Mouse (Mus musculus) lung, embryonic 15.5 days (tissue): Measurements from ENCODE around the gene Hoxa1. TPM values are rescaled to one million over a fixed set of nuclear protein-coding genes. Genes with fewer than 3 reads are reported as not detected.

Experiments used
- ATAC-seq: fragments of 200-750 bp; cut with Nextera tagmentation; 2 replicates; pipeline ENCODE4 v1.8.0; 2017; ENCODE audit warnings: moderate number of reproducible peaks, borderline replicate concordance; ENCODE audit not compliant: low FRiP score, low TSS enrichment; ENCODE audit errors: extremely low read depth
- H3K27ac ChIP-seq: fragments of 300-500 bp; sonication (generic); 2 replicates; pipeline ENCODE4 v1.5.1; 2015; ENCODE audit warnings: moderate library complexity, mild to moderate bottlenecking, inconsistent platforms
- H3K27me3 ChIP-seq: fragments of 300-500 bp; sonication (generic); 2 replicates; pipeline ENCODE4 v1.6.1; 2015; ENCODE audit warnings: inconsistent platforms
- H3K36me3 ChIP-seq: fragments of 300-500 bp; sonication (generic); 2 replicates; pipeline ENCODE4 v1.6.1; 2015; ENCODE audit warnings: inconsistent platforms
- H3K4me1 ChIP-seq: fragments of 300-500 bp; sonication (generic); 2 replicates; pipeline ENCODE4 v1.6.1; 2015; ENCODE audit warnings: inconsistent platforms
- H3K4me2 ChIP-seq: fragments of 300-500 bp; sonication (generic); 2 replicates; pipeline ENCODE4 v1.6.1; 2015; ENCODE audit warnings: inconsistent platforms, mild to moderate bottlenecking, moderate library complexity
- H3K4me3 ChIP-seq: fragments of 300-500 bp; sonication (generic); 2 replicates; pipeline ENCODE4 v1.5.1; 2015; ENCODE audit warnings: mild to moderate bottlenecking, inconsistent platforms
- H3K9ac ChIP-seq: fragments of 300-500 bp; sonication (generic); 2 replicates; pipeline ENCODE4 v1.6.1; 2015; ENCODE audit warnings: inconsistent platforms
- H3K9me3 ChIP-seq: fragments of 300-500 bp; sonication (generic); 2 replicates; pipeline ENCODE4 v1.6.1; 2016; ENCODE audit warnings: inconsistent platforms
- WGBS: fragments of 180-500 bp; shearing (Covaris S2); methylation state at CpG from one replicate; pipeline ENCODE4 v1.1.7; 2015; 5-methylcytosine and 5-hydroxymethylcytosine counted together
- polyA plus RNA-seq: library from polyadenylated mRNA; unstranded; fragments of >200 nt; fragmentation: Nextera tagmentation; extraction: Ambion mirVana; gene quantifications from 2 replicates; pipeline ENCODE4 v1.2.1, GENCODE M21; 2015

The Hoxa1 gene
- polyA plus RNA-seq, 1 experiment from 2014 or later: 1.3 TPM

- Histone ChIP-seq H3K27ac (peak overlapping the region; percentile 61), H3K4me3 (peak overlapping the region; percentile 12), H3K4me2 (peak overlapping the region; percentile 90), H3K27me3 (peaks cover 68% of the 10 kb centered on the region), H3K4me1 (peaks cover 23% of the 10 kb centered on the region), H3K36me3 (no peaks in the 10 kb centered on the region), H3K9me3 (no peaks in the 10 kb centered on the region), H3K9ac (peak overlapping the region; percentile 27; the same call in 1 of the 2 replicates)
- no peak for ATAC-seq
- 11% methylated on average over 1 of the region's 1 CpGs for WGBS
These were observed 3.9 kb upstream of the Hoxa1 start for GRCm38 (mm10) chr6:52162093-52162380.

DNA sequence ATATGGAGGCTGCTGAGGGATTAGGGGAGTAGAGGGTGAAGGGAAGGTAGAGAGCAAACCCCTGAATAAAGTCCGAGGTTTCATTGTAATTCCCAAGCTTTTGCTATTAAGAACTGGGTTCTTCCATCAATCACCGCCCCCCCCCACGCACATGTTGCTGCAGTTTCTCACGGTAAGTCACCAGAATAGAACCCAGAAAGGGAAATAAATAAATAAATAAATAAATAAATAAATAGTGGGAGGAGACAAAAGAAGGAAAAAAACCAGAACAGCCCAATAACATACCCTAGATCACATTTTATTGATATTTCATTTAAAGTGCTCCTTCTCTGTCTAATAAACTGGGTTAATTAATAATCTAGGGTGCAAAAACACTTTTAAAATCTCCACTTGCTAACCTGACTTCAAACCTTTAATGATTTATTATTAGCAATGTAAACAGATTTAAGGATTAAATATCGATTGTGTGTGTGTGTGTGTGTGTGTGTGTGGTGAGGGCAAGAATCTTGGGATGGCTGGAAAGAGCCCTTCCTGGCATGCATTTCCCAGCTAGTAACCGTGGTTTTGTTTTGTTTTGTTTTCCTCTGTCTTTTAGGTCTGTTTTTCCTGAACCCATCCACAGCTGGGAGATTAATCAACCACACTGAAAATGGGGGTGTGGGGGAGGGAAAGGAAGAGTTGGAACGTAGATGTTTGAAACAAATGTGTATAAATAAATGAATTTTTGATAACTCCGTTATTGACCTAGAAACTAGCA is 3.4 kb upstream of the Hoxa1 start:
- peak overlapping the region; percentile 27; the same call in 1 of the 2 replicates for H3K9ac ChIP-seq
- 14% methylated on average over 8 of the region's 8 CpGs for WGBS
- peaks cover 28% of the 10 kb centered on the region for H3K4me1 ChIP-seq

GRCm38 (mm10) chr6:52160511-52161335 is 2.6 kb upstream of the Hoxa1 start:
- peak overlapping the region; percentile 95 for H3K27ac ChIP-seq
- peaks cover 27% of the 10 kb centered on the region for H3K4me1 ChIP-seq
- peak overlapping the region; percentile 90 for H3K4me2 ChIP-seq
- H3K27me3 ChIP-seq: peaks cover 73% of the 10 kb centered on the region
- peak overlapping the region; percentile 72 for H3K4me3 ChIP-seq
- H3K9me3 ChIP-seq: no peaks in the 10 kb centered on the region
- no peaks in the 10 kb centered on the region for H3K36me3 ChIP-seq
- 5% methylated on average over 30 of the region's 30 CpGs for WGBS
- peak overlapping the region; percentile 18 for H3K9ac ChIP-seq
- no peak for ATAC-seq

More for the DNA sequence above, 3.4 kb upstream of the Hoxa1 start:
- Histone ChIP-seq H3K27ac (peak overlapping the region; percentile 95), H3K27me3 (peaks cover 69% of the 10 kb centered on the region), H3K9me3 (no peaks in the 10 kb centered on the region), H3K36me3 (no peaks in the 10 kb centered on the region), H3K4me2 (peak overlapping the region; percentile 90), H3K4me3 (peak overlapping the region; percentile 72)
- ATAC-seq: no peak

DNA sequence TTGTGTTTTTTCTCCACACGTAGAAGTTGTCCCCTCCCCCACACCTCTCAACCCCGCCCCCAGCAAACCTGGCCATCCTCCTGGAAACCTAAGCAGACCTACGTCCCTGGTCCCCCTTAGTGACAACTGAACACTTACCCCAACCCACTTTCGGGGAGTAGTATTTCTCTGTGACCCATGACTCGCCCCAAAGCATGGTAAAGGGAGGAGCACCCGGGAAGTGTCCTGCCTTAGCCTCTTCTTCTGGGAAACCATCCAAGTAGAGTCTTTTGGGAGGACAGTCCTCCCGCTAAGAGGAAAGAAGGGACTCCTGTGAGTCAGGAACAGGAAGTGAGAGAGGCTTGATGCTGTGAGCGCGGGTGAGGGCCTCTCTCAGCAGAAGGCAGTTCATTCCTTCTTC is 1.9 kb upstream of the Hoxa1 start:
- ATAC-seq: no peak
- 3% methylated on average over 9 of the region's 9 CpGs for WGBS
- Histone ChIP-seq H3K27me3 (peaks cover 77% of the 10 kb centered on the region), H3K4me2 (peak overlapping the region; percentile 90), H3K9me3 (no peaks in the 10 kb centered on the region), H3K27ac (peak overlapping the region; percentile 95), H3K9ac (peak overlapping the region; percentile 65), H3K4me3 (peak overlapping the region; percentile 72), H3K36me3 (no peaks in the 10 kb centered on the region), H3K4me1 (peaks cover 26% of the 10 kb centered on the region)

GRCm38 (mm10) chr6:52159164-52159761 is 1.1 kb upstream of the Hoxa1 start:
- H3K4me1 ChIP-seq: peaks cover 24% of the 10 kb centered on the region
- H3K9ac ChIP-seq: peak overlapping the region; percentile 65
- peak overlapping the region; percentile 90 for H3K4me2 ChIP-seq
- WGBS: 4% methylated on average over 12 of the region's 12 CpGs
- peak overlapping the region; percentile 72 for H3K4me3 ChIP-seq
- ATAC-seq: peak; percentile 20; the same call in 1 of the 2 replicates
- H3K36me3 ChIP-seq: no peaks in the 10 kb centered on the region
- peak overlapping the region; percentile 95 for H3K27ac ChIP-seq
- H3K9me3 ChIP-seq: no peaks in the 10 kb centered on the region
- H3K27me3 ChIP-seq: peaks cover 79% of the 10 kb centered on the region

- H3K9ac ChIP-seq: peak overlapping the region; percentile 3; the same call in 1 of the 2 replicates
- H3K9me3 ChIP-seq: no peaks in the 10 kb centered on the region
- no peaks in the 10 kb centered on the region for H3K36me3 ChIP-seq
- H3K4me1 ChIP-seq: peaks cover 24% of the 10 kb centered on the region
- under 1% methylated on average over 32 of the region's 32 CpGs for WGBS
- H3K4me3 ChIP-seq: peak overlapping the region; percentile 72
- peaks cover 85% of the 10 kb centered on the region for H3K27me3 ChIP-seq
- no peak overlapping the region for H3K27ac ChIP-seq
- peak overlapping the region; percentile 90 for H3K4me2 ChIP-seq
- no peak for ATAC-seq
These were observed 446 bp downstream of the Hoxa1 start for GRCm38 (mm10) chr6:52157466-52158275.

DNA sequence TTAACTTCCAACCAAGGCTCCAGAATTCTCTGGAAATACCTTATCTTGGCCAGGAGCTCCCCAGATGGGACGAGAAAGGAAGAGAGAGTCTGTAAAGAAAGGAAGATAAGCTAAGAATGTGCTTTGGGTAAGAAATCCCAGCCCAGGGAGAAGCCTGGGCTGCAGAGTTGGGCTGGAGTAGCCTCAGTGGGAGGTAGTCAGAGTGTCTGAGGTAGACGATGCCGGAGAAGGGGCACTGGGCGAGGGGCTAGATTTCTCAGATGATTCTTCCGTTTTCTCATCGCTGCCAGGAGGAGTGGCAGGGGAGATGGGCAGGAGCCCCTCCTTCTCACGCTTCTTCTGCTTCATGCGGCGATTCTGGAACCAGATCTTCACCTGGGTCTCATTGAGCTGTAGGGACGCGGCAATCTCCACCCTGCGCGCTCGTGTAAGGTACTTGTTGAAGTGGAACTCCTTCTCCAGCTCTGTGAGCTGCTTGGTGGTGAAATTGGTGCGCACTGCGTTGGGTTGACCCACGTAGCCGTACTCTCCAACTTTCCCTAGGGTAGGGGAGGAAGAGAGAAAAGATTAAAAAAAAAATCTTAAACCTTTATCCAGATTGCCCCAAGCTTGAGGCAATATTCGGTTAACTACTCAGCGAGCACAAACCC is 1.4 kb downstream of the Hoxa1 start:
- Histone ChIP-seq H3K9me3 (no peaks in the 10 kb centered on the region), H3K9ac (no peak overlapping the region), H3K27me3 (peaks cover 89% of the 10 kb centered on the region), H3K36me3 (no peaks in the 10 kb centered on the region), H3K4me1 (peaks cover 24% of the 10 kb centered on the region), H3K4me2 (peak overlapping the region; percentile 90), H3K4me3 (peak overlapping the region; percentile 12; the same call in 1 of the 2 replicates), H3K27ac (no peak overlapping the region)
- ATAC-seq: no peak
- 13% methylated on average over 20 of the region's 20 CpGs for WGBS

- peaks cover 91% of the 10 kb centered on the region for H3K27me3 ChIP-seq
- WGBS: 71% methylated on average over 3 of the region's 3 CpGs
- no peak for ATAC-seq
- H3K4me1 ChIP-seq: peaks cover 23% of the 10 kb centered on the region
- no peak overlapping the region for H3K4me2 ChIP-seq
- H3K36me3 ChIP-seq: no peaks in the 10 kb centered on the region
- H3K9ac ChIP-seq: no peak overlapping the region
- no peak overlapping the region for H3K4me3 ChIP-seq
- H3K9me3 ChIP-seq: no peaks in the 10 kb centered on the region
- no peak overlapping the region for H3K27ac ChIP-seq
These were observed 2.6 kb downstream of the Hoxa1 start for GRCm38 (mm10) chr6:52155471-52155870.

DNA sequence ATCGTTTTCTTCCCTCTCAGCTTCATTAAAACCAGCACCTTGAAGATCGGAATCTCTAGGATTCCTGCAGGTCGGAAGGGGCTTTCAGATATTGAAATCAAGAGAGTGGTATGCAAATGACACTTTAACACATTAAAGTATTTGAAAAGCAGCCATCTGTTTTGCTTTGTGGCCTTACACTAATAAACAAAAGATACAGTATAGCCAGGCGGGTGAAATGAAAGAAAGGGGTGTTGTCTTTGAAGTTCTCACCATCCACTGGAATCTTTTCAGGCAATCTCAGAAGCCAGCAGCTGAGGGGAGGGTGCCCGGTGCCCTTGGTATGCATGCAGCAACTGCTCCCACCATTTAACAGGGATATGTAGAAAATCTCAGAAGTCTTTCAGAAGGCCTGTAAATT is 4.1 kb downstream of the Hoxa1 start:
- Histone ChIP-seq H3K4me2 (no peak overlapping the region), H3K36me3 (no peaks in the 10 kb centered on the region), H3K4me3 (no peak overlapping the region), H3K9me3 (no peaks in the 10 kb centered on the region), H3K27ac (no peak overlapping the region), H3K9ac (no peak overlapping the region), H3K27me3 (peaks cover 92% of the 10 kb centered on the region), H3K4me1 (peaks cover 23% of the 10 kb centered on the region; the same call in 1 of the 2 replicates)
- ATAC-seq: no peak
- WGBS: 59% methylated on average over 5 of the region's 5 CpGs

DNA sequence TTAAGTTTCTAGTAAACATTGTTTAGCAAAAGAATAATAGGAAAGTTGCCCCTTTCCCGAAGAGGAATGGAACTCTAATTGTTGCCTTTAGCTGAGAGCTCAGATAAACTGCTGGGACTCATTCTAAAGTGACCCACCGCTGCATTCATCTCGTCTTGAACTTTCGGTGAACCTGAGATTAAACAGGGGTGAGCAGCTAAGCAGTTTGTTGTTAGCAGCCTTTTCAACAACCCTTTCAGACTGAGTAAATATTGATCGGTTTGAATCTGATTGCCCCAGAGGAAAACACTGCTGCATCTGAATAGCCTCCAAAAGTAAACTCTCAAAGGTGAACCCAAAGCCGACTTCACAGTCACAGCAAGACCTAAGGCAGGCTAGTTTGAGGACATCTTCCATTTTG is 4.8 kb downstream of the Hoxa1 start:
- Histone ChIP-seq H3K9me3 (no peaks in the 10 kb centered on the region), H3K36me3 (no peaks in the 10 kb centered on the region), H3K4me2 (no peak overlapping the region), H3K4me3 (no peak overlapping the region), H3K9ac (no peak overlapping the region), H3K4me1 (peaks cover 23% of the 10 kb centered on the region; the same call in 1 of the 2 replicates), H3K27ac (no peak overlapping the region), H3K27me3 (peaks cover 85% of the 10 kb centered on the region)
- no peak for ATAC-seq
- 19% methylated on average over 6 of the region's 6 CpGs for whole genome bisulfite sequencing
